Mouse (Mus musculus): ENCODE data around the gene Ndc80. TPM values are rescaled to one million over a fixed set of nuclear protein-coding genes. Genes with fewer than 3 reads are reported as not detected.
A peak's percentile ranks its signal among the peaks of the same experiment; 100 is the strongest.
"Not testable (repeated sequence)": the region's sequence is repeated elsewhere in the genome, so short reads cannot be mapped to it uniquely, and the experiment has no call there.

The Ndc80 gene
- not detected in 2 replicates for polyA plus RNA-seq (2012; ENCODE audit: insufficient read depth, insufficient read length, missing spikeins)

DNA sequence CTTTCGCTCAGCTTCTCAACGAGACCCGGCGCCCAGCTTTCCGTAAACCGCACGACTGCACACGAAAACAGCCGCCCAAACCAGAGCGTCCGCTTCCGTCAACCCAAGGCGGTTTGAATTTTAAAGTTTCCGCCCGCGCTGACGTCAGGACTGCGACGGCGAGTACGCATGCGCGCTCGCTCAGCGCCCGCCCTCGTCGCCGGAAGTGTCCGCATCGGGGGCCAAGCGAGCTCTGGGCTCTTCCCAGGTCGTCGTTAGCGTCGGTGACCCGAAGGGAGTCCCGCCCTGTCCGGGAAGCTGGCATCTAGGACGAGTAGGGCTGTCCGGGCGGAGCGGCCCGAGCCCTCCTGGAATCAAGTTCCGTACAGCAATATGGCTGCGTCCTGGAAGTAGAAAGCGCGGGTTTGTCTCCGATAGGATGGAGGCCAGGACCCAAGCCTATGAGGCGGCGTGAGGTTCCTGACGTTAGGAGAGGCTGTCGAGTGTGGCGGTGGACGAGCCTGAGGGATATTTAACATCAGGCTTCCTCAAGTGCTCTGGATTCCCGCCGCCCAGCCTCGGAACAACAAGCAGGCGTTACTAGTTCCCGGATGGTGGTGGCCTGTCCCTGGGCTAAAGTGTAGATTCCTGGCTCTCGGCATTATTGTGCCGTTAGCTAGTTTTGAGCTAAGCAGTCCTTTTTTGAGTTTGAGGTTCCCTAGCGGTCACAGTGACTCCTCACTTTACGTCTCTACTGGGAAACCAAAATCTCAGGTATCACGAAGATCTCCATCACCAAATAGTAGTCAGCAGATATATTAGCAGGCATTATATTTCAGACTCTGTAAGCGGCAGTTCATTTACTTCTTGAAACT, at the start of gene Ndc80:
Gene Ndc80, minus strand, starts transcription at position 147 of the 854 bp plus-strand sequence.
- Histone ChIP-seq H3K27ac (replicated peaks; ENCODE audit: low read depth, low read length) (peak within 1 kb of the TSS; percentile 98), H3K4me3 (ENCODE audit: insufficient read depth, low read depth, low read length) (peak within 1 kb of the TSS; percentile 92), H3K4me1 (ENCODE audit: control insufficient read depth, insufficient read depth, insufficient read length, low read length) (no peaks in the 10 kb centered on the region)

DNA sequence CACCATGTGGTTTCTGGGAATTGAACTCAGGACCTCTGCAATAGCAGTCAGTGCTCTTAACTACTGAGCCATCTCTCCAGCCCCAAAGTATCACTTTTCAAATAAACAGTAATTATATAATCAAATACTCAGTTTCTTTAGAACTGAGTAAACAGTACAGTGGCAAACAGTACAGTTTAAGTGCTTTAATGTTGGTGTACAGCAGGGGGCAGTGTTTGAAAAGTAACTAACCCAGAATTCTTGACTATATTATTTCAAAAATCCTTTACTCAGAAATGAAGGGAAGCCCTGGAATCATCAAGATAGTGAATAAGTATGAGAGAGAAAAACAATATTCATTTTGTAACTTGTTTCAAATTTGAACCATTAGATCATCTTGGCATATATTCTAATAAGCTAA, 35.0 kb upstream of the Ndc80 start:
- Histone ChIP-seq H3K4me3 (ENCODE audit: insufficient read depth, low read depth, low read length) (no peak overlapping the region), H3K4me1 (ENCODE audit: control insufficient read depth, insufficient read depth, insufficient read length, low read length) (no peaks in the 10 kb centered on the region), H3K27ac (replicated peaks; ENCODE audit: low read depth, low read length) (no peak overlapping the region)

DNA sequence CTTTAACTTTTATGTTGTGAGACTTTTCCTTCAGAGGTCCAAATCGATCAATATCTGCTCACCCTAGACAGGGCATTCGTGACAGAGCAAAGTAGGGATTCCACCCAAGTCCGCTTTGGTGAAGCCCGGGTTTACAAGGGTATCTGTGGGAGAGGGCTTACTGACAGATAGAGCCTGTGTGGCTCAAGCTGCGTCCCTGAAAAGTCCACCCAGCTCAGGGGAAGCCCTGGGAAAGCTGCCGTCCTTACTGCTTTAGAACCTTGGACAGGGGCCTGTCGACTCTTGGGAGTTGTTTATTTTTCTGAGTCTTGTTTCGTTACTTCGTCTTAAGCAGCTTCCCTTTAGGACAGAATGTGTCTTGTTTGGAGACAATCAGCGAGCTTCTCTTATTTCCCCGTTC, 26.2 kb upstream of the Ndc80 start:
- 0 out of 2 replicates have a peak overlapping the region, but pooled peaks have one; percentile 22 for H3K4me3 ChIP-seq (ENCODE audit: insufficient read depth, low read depth, low read length)
- no peaks in the 10 kb centered on the region for H3K4me1 ChIP-seq (ENCODE audit: control insufficient read depth, insufficient read depth, insufficient read length, low read length)

GRCm38 (mm10) chr17:71551757-71552451, 25.2 kb upstream of the Ndc80 start, which contains the start of gene Spdya:
Gene Spdya (plus strand): TSS chr17:71552061.
- Histone ChIP-seq H3K27ac (replicated peaks; ENCODE audit: low read depth, low read length) (no peak within 1 kb of the TSS), H3K4me3 (ENCODE audit: insufficient read depth, low read depth, low read length) (peak within 1 kb of the TSS; percentile 82), H3K4me1 (ENCODE audit: control insufficient read depth, insufficient read depth, insufficient read length, low read length) (no peaks in the 10 kb centered on the region)

More for the DNA sequence above, 26.2 kb upstream of the Ndc80 start:
- H3K27ac ChIP-seq (replicated peaks; ENCODE audit: low read depth, low read length): no peak overlapping the region

- H3K27ac ChIP-seq (replicated peaks; ENCODE audit: low read depth, low read length): no peak overlapping the region
- peak overlapping the region; percentile 82 for H3K4me3 ChIP-seq (ENCODE audit: insufficient read depth, low read depth, low read length)
- H3K4me1 ChIP-seq (ENCODE audit: control insufficient read depth, insufficient read depth, insufficient read length, low read length): no peaks in the 10 kb centered on the region
Observed at GRCm38 (mm10) chr17:71551350-71551749, 24.7 kb upstream of the Ndc80 start.

- H3K4me3 ChIP-seq (ENCODE audit: insufficient read depth, low read depth, low read length): no peak overlapping the region
- H3K4me1 ChIP-seq (ENCODE audit: control insufficient read depth, insufficient read depth, insufficient read length, low read length): no peaks in the 10 kb centered on the region
- no peak overlapping the region for H3K27ac ChIP-seq (replicated peaks; ENCODE audit: low read depth, low read length)
Observed at GRCm38 (mm10) chr17:71548586-71548985, 21.9 kb upstream of the Ndc80 start.

- Histone ChIP-seq H3K4me1 (ENCODE audit: control insufficient read depth, insufficient read depth, insufficient read length, low read length) (no peaks in the 10 kb centered on the region), H3K27ac (replicated peaks; ENCODE audit: low read depth, low read length) (no peak overlapping the region), H3K4me3 (ENCODE audit: insufficient read depth, low read depth, low read length) (no peak overlapping the region)
Observed at GRCm38 (mm10) chr17:71537164-71537563, 10.5 kb upstream of the Ndc80 start.

DNA sequence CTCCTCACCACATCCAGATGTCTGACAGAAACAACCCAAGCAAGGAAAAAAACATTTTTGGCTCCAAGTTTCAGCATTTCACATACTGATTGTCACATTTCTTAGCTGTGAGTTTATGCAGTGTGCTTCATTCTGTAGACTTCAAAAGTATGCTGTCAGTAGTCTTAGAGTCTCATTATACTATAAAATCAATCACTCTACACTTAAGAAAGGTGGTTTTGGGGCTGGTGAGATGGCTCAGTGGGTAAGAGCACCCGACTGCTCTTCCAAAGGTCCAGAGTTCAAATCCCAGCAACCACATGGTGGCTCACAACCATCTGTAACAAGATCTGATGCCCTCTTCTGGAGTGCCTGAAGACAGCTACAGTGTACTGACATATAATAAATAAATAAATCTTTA, 8.9 kb upstream of the Ndc80 start:
- H3K4me3 ChIP-seq (ENCODE audit: insufficient read depth, low read depth, low read length); H3K4me1 ChIP-seq (ENCODE audit: control insufficient read depth, insufficient read depth, insufficient read length, low read length); H3K27ac ChIP-seq (replicated peaks; ENCODE audit: low read depth, low read length): not testable (repeated sequence)

- H3K27ac ChIP-seq (replicated peaks; ENCODE audit: low read depth, low read length): no peak overlapping the region
- no peak overlapping the region for H3K4me3 ChIP-seq (ENCODE audit: insufficient read depth, low read depth, low read length)
- H3K4me1 ChIP-seq (ENCODE audit: control insufficient read depth, insufficient read depth, insufficient read length, low read length): no peaks in the 10 kb centered on the region
Observed at GRCm38 (mm10) chr17:71528042-71528441, 1.4 kb upstream of the Ndc80 start.

GRCm38 (mm10) chr17:71526302-71526708, 352 bp downstream of the Ndc80 start:
- Histone ChIP-seq H3K4me3 (ENCODE audit: insufficient read depth, low read depth, low read length) (peak overlapping the region; percentile 62), H3K4me1 (ENCODE audit: control insufficient read depth, insufficient read depth, insufficient read length, low read length) (no peaks in the 10 kb centered on the region), H3K27ac (replicated peaks; ENCODE audit: low read depth, low read length) (no peak overlapping the region)

DNA sequence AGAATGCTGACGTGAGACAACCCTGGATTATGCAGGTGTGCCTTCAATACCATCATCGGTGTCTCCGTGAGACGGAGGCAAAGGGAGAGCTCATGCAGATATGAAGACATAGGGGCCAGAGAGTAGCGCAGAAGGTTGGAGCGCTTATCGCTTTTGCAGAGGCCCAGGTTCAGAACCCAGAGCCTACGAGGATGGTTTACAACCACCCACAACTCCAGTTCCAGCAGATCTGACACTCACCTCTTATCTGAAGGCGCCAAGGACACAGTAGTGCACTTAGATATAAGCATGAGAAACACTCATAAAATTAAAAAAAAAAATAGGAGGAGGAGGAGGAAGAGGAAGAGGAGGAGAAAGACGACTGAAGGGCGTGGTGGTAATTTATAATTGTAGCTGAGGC, 16.4 kb downstream of the Ndc80 start:
- H3K27ac ChIP-seq (replicated peaks; ENCODE audit: low read depth, low read length): no peak overlapping the region
- H3K4me1 ChIP-seq (ENCODE audit: control insufficient read depth, insufficient read depth, insufficient read length, low read length): no peaks in the 10 kb centered on the region
- H3K4me3 ChIP-seq (ENCODE audit: insufficient read depth, low read depth, low read length): no peak overlapping the region

DNA sequence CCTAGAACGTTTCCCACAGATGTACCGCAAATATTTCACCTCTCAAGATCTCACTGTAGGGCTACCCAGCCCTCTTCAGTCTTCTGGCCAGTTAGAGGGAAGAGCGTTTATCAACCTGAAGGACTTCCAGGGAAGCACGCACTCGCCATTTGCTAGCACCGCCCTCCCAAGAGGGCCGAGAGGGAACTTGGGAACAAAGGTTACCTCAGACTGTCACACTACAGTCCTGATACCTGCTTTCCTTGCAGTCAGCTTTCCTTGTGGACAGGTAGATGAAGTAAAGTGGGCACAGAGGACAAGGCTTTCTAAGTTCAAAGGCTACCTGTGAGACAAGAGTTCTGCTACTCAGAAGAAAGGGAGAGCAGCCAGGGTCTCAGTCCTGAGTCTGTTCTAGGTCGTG, 19.8 kb downstream of the Ndc80 start:
- Histone ChIP-seq H3K4me3 (ENCODE audit: insufficient read depth, low read depth, low read length) (no peak overlapping the region), H3K27ac (replicated peaks; ENCODE audit: low read depth, low read length) (no peak overlapping the region)

DNA sequence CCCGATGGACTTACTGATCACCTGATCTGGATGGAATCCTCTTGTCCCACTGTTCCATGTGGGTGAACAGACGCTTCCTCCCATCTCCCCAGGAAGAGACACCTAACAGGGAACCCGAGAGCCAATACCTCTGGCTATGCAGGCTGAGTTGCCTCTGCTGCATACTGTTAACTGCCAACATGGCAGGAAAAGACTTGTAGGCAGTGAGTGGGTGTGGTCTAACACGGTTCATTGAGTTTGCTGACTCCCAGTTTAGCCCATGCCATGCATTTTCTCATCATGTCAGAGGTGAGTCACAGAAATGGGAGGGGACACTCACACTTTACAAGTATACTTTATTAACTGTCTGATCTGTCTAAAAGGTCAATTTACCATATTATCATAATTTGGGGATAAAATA, 30.9 kb downstream of the Ndc80 start:
- Histone ChIP-seq H3K27ac (replicated peaks; ENCODE audit: low read depth, low read length) (no peak overlapping the region), H3K4me3 (ENCODE audit: insufficient read depth, low read depth, low read length) (no peak overlapping the region), H3K4me1 (ENCODE audit: control insufficient read depth, insufficient read depth, insufficient read length, low read length) (no peaks in the 10 kb centered on the region)

More for the DNA sequence above, 19.8 kb downstream of the Ndc80 start:
- H3K4me1 ChIP-seq (ENCODE audit: control insufficient read depth, insufficient read depth, insufficient read length, low read length): no peaks in the 10 kb centered on the region

DNA sequence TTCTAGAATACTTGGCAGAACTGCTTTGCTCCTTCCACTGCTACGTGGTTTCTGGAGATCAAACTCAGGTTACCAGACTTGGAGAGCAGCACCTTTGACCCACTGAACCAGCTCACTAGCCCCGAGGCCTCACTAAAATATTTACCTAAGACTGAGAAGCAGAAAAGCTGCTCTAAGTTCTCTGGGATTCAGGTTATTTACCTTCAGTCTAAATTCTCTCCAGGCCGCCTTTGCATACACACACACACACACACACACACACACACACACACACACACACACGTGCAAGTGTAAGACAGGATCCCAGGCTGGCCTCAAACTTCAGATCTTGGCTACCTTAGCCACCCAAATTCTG, 35.3 kb downstream of the Ndc80 start:
- Histone ChIP-seq H3K4me1 (ENCODE audit: control insufficient read depth, insufficient read depth, insufficient read length, low read length) (no peaks in the 10 kb centered on the region), H3K4me3 (ENCODE audit: insufficient read depth, low read depth, low read length) (no peak overlapping the region), H3K27ac (replicated peaks; ENCODE audit: low read depth, low read length) (no peak overlapping the region)

- Histone ChIP-seq H3K27ac (replicated peaks; ENCODE audit: low read depth, low read length) (no peak overlapping the region), H3K4me1 (ENCODE audit: control insufficient read depth, insufficient read depth, insufficient read length, low read length) (no peaks in the 10 kb centered on the region), H3K4me3 (ENCODE audit: insufficient read depth, low read depth, low read length) (no peak overlapping the region)
Observed at GRCm38 (mm10) chr17:71490666-71491331, 35.9 kb downstream of the Ndc80 start.
